Mouse (Mus musculus) central nervous system, embryonic 14 days (tissue): Measurements from ENCODE around the gene Ankrd61. TPM values are rescaled to one million over a fixed set of nuclear protein-coding genes. Genes with fewer than 3 reads are reported as not detected.

Experiments
- polyA plus RNA-seq: library from polyadenylated mRNA; depleted of rRNA; stranded (reverse); fragments of >200 nt; gene quantifications from 2 replicates; pipeline ENCODE4 v1.2.3, GENCODE M21; 2012; rRNA removed

The Ankrd61 gene
- 0.39 and 0.49 TPM in 2 replicates for polyA plus RNA-seq

GRCm38 (mm10) chr5:143897635-143898330 lies at the start of gene Ankrd61:
Gene Ankrd61 (minus strand): TSS chr5:143897685.

GRCm38 (mm10) chr5:143932831-143933230 lies 35.3 kb upstream of the Ankrd61 start, which contains the start of gene Rsph10b:
Gene Rsph10b (plus strand): TSS chr5:143933035.

GRCm38 (mm10) chr5:143927875-143928274 lies 30.4 kb upstream of the Ankrd61 start, which contains the start of gene Gm42421:
Gene Gm42421 (plus strand): TSS chr5:143928175.

DNA sequence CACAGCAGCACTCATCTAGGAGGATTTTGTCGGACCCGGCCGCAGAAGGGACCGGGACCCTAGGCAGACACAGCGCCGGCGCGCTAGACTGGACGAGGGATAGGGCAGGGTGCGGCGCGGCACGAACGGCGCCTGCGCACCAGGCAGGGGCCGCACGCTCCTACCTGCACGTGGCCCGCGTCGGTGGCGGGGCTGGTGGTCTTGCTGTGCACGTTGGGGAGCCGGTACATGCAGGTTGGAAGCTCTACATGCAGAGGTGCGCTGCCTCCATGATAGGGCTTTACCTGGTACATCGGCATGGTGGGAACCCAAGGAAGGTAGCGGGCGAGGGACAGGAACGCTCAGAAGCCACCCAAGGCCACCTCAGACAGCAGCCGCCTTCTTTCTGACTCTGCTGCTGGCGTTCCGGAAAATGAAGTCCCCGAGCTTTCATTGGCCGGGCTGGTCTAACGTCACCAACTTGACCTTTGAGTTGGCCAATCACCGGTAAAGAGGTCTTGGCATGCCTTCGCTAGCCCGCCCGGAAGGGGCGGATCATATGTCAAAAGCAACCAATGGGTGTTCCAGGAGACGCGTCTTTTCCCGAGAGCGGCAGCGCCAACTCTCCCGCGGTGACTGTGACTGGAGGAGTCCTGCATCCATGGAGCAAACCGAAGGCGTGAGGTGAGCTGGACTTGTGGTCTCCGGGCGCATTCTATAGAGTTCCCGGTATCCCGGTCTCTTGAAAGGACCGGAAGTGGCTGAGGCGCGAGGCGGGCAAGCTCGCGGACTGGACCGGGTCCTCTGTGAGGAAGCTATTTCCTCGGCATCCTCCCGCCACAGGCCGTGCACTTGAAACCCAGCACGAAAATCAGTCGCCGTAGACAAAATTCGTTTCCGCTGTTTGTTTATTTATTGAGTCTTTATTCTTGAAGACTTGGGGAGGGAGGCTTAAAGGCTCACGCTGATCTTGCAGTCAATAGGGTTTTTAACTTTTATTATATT lies 12.2 kb upstream of the Ankrd61 start, which contains the start of the genes Aimp2 and Pms2:
Aimp2 (minus strand) TSS at position 431 of the 984 bp plus-strand sequence.
Pms2 (plus strand) TSS at position 548 of the 984 bp plus-strand sequence.

Other genes with a start within 250 kb of the Ankrd61 start
- gene Usp42, start 165.4 kb downstream of the Ankrd61 start, polyA plus RNA-seq: 19.6 and 20.0 TPM in 2 replicates
- gene Eif2ak1, start 79.9 kb downstream of the Ankrd61 start, polyA plus RNA-seq: 29.5 and 31.3 TPM in 2 replicates
- 73.4 and 78.4 TPM in 2 replicates for gene Aimp2, start 12.2 kb upstream of the Ankrd61 start, polyA plus RNA-seq
- gene Pms2, start 12.3 kb upstream of the Ankrd61 start, polyA plus RNA-seq: 18.8 and 19.4 TPM in 2 replicates
- gene Gm42421, start 30.5 kb upstream of the Ankrd61 start, polyA plus RNA-seq: 3.5 and 3.9 TPM in 2 replicates
- 11.4 TPM in 2 replicates for gene Rsph10b, start 35.4 kb upstream of the Ankrd61 start, polyA plus RNA-seq
- 56.6 and 62.3 TPM in 2 replicates for gene Ccz1, start 117.2 kb upstream of the Ankrd61 start, polyA plus RNA-seq
- gene Ocm, start 129.0 kb upstream of the Ankrd61 start, polyA plus RNA-seq: 0.44 TPM in 1 of 2 replicates, not detected in the other
- gene Lmtk2, start 202.8 kb upstream of the Ankrd61 start, polyA plus RNA-seq: 13.3 and 14.6 TPM in 2 replicates